Mouse (Mus musculus): Measurements from ENCODE around the gene Hapln3.

Hapln3 gene

DNA sequence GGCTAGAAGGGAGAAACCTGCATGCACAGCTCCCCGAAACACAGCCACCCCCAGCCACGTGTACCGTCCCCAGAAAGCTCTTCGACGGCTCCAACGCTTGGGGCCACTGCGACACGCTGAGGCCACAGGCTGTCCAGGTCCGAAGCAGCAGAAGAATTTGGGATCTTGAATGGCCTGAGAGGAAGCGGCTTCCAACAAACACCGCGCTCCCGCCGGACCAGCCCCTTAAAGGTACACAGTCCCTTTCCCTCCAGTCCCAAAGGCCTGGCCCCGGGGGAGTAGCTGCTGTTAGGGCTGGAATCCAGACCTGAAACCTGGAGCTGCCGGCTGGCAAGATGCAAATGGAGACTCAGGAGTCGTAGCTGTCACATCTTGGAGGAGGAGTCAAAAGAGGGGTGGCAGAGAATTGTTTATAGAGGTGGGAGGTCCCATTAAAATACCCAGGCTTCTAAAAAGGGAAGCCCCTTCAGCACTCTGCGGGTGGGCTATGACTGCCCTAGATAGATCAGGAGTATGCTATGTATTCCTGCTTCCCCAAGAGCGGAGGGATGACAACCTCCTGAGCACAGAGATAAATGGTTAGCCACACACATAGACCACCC is at the start of gene Hapln3:
TSS of gene Hapln3 (minus strand) at position 176 of the 602 bp plus-strand sequence.
- DNase-seq (ENCODE audit: extremely low spot score, low spot score) = peak; percentile 45

DNA sequence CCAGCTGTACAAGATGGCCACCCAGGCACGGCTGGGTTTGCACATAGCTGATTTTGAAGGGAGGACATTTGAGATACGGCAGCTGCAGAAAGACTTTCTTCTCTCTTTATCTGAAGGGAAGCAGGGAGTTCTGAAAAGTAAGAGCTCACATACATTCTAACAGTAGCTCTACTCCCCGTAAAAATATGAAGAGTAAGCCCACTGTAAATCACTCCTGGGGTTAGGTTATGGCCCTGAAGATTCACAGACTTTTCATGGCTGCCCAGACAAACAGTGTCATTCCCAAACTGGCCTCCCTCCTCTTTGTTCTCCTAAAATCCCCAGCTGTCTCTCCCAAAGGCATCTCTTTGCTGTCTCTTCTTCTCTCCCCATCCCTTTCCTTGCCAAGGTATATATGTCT is 43.0 kb upstream of the Hapln3 start:
- DNase-seq (ENCODE audit: extremely low spot score, low spot score) = no peak

DNA sequence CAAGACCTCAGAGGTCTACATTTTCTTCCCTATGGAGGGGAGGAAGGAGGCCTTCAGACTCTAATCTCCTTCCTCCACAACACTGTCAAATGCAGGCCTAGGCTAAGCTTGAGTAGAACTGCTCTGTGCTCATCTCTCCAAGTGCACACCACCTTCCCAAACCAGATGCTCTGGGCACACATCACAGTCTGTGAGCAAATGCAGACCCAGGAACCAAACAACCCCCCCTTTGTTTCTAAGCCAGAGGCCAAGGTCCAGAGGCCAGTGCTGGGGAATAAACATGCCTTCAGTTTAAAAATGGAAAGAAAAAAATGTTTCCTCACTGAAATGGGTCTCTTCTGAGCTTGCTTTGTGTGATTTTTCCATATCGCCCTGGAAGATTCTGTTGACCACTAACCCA is 41.0 kb upstream of the Hapln3 start:
- no peak for DNase-seq (ENCODE audit: extremely low spot score, low spot score)

DNA sequence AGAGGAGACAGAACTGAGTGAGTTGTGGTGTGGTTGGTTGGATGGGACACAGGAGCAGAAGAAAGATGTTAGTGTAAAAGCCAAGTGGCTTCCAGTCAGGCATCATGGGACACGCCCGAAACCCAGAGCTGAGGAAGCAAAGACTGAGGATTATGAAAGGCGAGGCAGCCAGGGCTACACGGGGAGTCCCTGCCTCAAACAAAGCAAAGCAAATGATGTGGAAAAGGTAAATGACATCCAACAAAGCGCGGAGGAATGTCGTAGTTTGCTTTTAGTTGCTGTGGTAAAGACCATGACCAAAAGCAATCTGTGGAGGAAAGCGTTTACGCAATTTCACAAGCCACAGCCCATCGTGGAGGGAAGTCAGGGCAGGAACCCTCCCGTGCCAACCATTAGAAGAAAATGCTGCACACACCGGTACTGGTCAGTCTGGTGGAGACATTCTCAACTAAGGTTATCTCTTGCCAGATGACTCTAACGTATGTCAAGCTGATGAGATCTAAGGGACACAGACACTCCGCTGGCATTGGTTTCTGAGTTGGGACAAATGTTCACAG is 36.3 kb upstream of the Hapln3 start:
- DNase-seq (ENCODE audit: extremely low spot score, low spot score) = no peak

DNA sequence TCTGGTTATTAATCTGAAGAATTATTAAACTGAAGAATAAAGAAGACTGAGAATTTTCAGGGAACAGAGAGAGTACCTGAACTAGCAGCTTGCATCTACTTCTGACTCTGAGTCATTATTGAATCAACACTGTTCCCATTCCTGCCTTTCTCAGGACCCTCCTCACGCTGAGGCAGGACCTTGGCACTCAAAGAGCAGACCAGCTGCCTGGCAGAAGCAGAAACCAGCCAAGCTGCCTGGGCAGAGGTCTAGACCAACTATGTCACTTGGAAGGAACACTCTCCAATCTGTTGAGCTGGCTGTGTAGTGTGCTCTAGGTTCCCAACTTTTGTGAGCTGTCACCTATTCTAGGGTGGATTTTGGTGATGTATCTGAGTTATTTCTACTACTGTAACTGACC is 28.6 kb upstream of the Hapln3 start:
- no peak for DNase-seq (ENCODE audit: extremely low spot score, low spot score)

DNA sequence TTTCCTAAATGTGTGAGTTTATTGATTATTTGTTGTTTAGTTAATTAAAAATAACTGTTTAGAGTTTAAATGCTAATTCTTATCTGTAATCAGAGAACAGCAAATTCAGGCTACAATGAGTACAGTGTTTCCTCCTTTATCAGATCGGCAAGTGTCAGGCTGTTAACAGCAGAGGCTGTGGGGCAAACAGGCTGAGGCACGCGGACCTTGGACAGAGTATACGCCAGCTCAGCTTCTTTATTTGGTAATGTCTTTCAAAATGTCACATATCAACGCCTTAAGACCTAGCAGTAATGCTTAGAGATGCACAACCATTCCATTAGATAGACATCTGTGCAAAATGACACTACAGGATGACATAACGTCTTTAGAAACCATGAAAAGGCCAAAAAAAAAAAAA is 18.7 kb upstream of the Hapln3 start:
- DNase-seq (ENCODE audit: extremely low spot score, low spot score) = no peak

DNA sequence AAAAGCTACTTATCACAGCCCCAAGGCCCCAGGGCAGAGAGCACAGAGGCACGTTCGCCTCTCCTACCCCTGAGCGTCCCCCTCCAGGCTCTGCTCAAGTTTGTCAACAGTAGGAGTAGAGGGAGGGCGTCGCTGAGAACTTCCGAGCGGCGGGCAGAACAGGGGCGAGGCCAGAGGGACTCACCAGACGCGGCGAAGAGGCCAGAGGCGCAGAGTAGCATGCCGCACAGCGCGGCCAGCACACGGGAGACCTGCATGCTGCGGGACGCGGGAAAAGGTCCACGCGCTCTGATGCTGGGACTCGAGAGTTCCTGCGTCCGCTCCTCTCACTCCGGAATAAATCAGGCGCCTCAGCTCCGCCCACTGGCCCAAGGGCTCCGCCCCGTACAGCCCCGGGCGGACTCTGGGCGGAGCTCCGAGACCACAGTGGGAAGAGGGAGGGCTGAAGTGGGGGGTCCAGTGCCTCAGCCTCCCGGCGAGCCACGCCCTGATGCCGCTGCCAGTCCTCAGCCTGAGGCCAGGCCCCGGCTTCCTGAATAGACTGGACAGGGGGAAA is 18.0 kb upstream of the Hapln3 start, which contains the start of gene Mfge8:
TSS of gene Mfge8 (minus strand) at position 350 of the 556 bp plus-strand sequence.
- peak; percentile 86 for DNase-seq (ENCODE audit: extremely low spot score, low spot score)

DNA sequence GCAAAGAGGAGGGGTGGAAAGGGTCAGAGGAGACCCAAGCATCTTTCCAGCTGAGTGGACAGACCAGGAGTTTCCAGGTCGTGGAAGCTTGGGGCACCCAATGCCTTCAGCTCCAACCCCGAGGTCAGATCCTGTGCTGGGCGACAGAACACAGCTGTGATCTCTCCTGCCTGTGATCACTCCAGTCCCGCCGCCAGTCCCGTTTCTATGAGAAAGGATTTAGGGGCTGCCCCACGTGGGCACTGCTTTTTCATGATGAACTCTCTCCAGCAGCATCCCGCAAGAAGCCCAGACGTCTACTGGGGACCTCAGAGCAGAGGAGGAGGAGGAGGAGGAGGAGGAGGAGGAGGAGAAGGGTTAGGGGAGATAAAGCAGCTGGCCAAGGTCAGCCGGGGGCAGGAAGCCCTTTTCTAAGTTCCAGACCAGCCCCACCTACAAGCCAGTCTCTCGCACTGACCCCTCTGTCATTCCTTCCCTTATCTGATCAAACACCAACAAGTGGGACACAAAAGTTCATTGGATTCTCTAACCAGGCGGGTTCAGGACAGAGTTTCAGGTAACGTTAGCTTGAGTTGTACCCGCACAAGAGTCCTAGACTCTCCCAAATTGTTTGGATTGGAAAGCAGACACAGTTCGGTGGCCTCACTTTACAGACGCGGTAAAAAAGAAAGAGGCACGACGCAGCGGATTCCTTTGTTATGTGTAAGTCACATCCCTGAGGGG is 17.3 kb upstream of the Hapln3 start:
- peak; percentile 33 for DNase-seq (ENCODE audit: extremely low spot score, low spot score)

DNA sequence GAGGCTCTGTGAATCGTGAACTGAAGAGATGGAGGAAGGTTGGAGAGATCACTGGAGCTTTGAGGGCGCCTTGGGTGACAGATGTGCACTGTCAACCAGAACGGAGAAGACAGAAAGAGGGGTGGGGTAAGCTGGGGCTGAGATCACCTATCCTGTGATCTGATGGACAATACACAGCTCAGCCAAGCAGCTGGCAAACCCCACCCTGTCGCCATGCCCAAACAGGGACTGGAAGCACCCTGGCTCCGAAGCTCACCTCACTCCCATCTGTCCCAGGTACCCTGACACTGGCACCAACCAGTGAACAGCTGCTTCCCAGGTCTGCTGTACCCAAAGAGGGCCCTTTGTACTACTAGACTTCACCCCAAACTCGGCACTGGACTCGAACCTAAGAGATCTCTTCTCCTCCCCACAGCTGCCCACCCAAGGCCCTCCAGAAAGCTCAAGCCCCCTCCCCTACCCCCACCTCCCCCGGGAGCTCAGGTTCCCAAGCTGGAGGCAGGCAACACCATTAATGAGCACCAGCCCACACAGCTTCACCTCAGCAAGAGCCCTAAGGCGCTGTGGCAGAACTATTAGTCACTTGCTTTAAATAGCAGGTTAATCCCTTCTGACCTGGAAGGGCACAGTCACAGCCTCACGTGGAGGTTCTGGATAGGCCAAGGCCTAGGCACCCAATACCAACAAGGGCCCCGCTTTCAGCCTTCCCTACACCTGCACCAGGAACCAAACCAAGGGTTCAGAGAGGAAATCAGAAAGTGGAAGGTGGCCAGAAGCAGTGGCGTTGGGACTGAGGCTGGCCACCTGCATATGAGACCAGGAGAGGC is 16.4 kb upstream of the Hapln3 start:
- no peak for DNase-seq (ENCODE audit: extremely low spot score, low spot score)

DNA sequence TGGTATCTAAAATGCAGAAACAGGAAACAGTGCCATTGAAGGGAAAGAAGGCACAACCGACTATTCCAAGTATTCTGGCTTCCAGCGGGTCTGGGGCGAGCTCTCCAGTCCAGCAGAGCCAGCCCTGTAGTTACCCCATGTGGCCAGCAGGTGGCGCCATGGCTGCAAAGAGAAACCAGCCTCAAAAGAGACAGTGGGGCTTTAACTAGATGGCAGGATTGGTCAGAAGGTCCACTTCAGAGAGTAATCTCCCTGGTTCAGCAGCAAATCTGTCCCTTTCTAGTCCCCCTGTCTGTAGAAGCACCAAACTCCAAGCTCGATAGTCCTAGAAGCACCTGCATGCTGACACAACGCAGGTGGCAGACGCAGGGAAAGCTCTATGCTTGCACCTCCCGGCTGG is 10.1 kb upstream of the Hapln3 start:
- DNase-seq (ENCODE audit: extremely low spot score, low spot score) = peak; percentile 87

DNA sequence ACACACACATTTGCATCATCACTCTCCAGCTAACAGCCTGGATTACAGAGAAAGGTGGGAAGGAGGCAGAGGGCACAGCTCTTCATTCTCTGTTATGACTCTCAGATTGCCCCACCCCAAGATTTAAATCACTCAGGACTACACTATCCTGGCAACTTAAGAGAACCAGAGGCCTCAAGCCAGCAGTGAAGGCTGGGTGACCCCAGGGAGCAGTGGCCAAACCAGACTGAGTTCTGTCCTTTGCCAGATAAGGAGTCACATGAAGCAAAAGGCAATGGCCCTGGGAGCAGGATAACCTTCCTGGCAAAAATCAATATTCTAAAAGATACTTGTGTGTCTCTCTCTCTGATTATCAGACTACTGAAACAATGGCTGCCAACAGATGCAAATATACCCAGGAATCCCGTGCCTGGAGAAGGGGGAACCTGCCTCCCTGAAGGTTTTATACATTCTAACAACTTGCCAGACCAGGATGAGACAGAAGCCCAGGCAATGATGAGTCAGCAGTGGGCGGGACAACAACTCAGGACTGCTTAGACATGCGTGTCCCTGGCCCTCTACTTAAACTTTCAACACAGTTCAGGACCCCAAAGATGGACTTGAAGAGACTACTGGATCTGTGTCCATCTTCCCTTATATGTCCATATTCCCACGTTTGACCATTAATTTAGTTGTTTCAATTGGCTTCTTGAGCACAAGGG is 9.2 kb upstream of the Hapln3 start:
- DNase-seq (ENCODE audit: extremely low spot score, low spot score) = no peak

DNA sequence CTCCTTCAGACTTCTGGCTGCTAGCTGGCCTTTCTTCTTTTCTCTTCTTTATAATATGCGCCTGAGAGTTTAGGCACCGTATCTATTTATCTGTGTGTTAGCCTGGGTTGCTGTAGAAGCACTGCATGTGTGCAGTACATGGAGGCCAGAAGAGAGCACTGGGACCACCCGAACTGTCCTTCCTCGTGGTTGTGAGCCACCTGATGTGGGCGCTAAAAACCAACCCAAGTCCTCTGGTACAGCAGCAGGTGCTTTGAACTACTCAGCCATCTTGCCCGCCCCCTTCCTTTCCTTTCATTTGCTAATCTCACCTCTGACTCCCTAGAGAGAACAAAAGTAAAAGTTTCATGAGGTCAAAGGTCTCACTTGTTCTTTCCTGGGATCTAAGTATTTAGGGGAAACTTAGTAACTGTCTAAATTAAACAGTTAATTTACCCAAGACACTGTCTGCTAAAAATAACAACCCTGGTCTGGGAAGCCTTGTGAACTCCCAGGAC is 8.6 kb upstream of the Hapln3 start:
- no peak for DNase-seq (ENCODE audit: extremely low spot score, low spot score)

DNA sequence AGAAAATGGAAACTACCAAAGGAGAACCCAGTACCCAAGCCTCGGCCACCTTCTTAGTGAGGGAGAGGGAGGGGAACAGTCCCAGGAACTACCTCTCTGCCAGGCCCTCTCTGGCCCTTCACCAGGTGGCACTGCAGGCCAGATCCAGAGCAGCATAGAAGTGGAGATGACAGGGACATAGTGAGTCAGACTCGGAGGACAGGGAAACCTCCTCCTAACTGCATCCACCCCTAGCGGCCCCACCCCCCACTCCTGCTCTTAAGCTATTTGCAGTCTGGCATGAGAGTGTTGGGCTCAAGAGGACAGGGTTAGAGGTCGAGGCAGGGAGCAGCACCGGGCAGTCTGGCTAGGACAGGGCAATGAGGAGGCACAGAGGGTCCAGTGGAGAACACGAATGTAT is 2.6 kb upstream of the Hapln3 start:
- no peak for DNase-seq (ENCODE audit: extremely low spot score, low spot score)

DNA sequence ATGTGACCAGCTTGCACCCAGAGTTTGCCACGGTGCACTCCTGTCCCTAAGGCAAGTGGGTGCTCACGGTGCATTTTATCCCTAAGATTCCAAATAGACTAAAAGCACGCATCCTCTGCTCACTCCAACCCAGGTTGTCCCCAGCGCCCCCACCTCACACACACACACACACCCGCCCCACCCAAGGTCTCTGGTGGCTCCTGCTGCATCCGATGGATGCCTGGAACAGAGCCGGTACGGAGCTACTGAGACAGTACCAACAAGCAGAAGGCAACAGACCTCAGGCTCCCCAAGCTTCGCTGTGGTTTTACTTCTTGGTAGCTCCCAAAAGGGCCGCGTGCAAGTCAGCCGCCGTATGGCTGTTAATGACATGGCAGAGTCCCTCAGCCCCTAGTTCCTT is 433 bp downstream of the Hapln3 start:
- peak; percentile 35 for DNase-seq (ENCODE audit: extremely low spot score, low spot score)

DNA sequence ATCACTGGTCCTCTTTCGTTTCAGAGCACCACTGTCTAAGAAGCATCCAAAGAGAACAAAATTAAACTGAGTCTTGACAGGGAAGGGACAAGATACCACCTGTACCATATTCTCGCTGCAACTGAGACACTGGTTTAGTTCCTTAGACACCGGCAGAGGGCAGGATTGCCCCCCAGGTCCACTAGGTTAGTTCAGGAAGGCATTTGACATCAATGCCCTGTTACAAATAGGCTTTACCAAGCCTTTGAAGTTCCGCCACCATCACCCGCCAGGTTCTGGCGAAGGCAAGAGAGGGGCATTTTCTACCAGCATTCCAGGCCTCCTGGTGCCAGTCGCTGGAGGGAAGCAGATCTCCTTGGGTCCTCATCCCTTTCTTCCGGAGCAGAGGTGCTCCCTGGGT is 935 bp downstream of the Hapln3 start:
- peak; percentile 35 for DNase-seq (ENCODE audit: extremely low spot score, low spot score)

DNA sequence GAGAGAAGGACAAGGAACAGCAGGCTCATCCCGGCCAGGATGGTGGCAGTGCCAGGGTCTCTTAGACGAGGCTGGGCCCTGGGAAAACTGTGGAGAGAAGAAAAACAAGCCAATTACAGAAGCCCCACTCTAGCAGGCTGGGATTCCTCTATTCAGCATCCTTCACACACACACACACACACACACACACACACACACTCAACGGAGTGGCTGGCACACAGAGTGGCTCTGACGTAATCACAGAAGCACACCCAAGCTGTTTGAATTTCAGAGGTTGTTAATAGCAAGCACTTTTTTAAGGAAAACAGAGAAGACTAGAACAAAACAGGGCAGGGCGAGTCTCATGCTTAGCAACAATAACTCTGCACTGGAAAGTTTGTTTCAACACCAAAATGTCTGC is 7.4 kb downstream of the Hapln3 start:
- no peak for DNase-seq (ENCODE audit: extremely low spot score, low spot score)

DNA sequence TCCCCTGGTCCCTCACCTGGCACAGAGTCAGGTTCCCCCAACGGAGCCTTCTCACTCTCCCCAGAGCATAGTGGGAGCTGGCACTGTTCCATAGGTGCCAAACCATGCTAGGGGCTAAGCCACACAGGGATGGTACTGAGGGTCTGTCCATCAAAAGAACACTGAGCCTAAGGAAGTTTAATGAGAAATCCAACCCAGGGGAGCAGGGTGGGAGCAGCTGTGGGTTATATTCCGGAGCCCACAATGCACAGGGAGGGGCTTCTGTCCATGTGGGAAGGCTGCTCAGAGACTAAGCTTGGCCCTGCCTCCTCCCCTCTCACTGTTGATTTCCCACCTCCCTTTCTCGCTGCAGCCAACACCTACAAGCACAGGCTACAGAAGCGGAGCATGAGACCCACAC is 17.0 kb downstream of the Hapln3 start:
- no peak for DNase-seq (ENCODE audit: extremely low spot score, low spot score)

DNA sequence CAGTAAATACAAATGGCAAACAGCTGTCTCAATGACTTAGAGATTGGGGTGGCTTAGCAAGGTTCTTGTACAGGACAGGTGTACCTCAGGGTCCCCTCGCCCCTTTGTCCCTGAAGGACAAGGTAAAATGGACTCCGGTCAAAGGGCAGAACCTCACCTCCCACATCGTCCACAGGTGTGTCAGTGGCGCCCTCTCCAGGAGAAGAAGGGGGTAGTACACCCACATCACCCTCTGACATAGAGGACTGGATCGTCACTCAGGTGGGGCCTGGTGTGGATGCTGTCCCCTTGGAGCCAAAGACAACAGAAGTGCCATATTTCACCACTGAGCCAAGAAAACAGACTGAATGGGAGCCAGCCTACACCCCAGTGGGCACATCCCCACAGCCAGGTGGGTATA is 34.3 kb downstream of the Hapln3 start:
- no peak for DNase-seq (ENCODE audit: extremely low spot score, low spot score)

DNA sequence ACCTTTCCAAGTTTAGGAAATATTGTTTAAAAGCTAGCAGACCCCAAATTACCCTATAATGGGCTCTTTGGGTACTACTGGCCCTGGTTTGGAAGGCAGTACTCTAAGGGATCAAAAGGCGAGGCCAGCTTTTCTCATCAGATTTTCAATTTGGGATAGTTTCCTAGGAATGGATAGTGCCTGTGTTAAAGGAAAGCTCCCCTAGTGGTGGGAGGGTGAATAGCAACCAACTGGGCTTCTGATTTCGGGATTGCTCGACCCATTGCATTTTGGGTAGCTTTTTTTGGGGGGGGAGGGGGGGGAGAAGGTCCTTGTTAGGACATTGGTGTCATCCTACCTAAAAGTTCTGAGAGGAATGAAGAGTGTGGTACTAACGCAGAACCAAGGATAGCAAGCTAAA is 41.7 kb downstream of the Hapln3 start:
- no peak for DNase-seq (ENCODE audit: extremely low spot score, low spot score)

DNA sequence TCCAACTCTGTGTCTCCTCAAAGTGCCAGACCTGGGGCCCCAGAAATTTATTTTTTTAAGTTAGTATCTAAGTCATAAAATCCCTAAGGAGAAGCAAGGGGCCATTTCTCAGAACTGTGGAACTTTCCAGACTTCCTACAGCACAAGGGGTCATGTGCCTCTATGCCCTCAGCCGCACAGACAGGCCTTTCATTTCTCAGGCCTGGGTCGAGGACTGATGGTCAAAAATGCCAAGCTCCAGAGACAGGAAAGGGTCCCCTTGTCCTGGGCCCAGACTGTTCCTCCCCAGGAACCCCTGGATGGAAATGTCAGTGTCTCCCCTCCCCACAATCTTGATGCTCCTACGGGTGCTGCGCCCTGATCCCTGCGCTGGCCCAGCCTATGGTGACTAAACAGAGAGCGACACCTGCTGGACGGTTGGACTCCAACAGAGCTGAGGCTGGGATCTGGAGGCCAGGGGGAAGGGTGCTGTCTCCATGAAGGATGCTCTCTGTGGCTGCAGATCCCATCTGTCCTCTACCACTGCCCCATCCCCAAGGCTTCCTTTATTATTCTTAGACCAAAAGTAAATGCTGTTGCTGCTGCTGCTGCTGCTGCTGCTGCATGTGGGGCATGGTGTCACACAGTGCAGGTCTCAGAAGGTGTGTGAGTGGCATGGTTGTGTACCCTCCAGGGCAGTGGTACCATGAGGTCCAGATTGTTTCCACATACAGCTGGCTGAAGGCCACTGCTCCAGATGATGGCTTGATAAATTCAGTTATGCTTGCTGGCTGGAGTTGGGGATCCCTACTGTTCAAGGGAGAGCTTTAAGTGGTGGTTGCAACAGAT is 50.0 kb downstream of the Hapln3 start:
- peak; percentile 74 for DNase-seq (ENCODE audit: extremely low spot score, low spot score)

Measured in neural tube, embryonic 10.5 days (tissue).